Mouse (Mus musculus) liver, adult 2 months (tissue): ENCODE measurements at regions not wholly inside any gene's neighbourhood (a gene's known extent, or its start where the extent isn't known, plus 50 kb on each side); places are given as distances from the start of the nearest gene placed in this dataset.

ENCODE experiments used
- CTCF ChIP-seq: fragments of 200-500 bp; IDR thresholded peaks from 2 replicates; pipeline ENCODE4 v1.5.1; 2011; ENCODE audit warnings: low read depth, low read length, control low read depth
- POLR2A ChIP-seq: fragments of 200-500 bp; IDR thresholded peaks from 2 replicates; pipeline ENCODE4 v1.6.1; 2011; ENCODE audit warnings: low read length, control low read depth; ENCODE audit not compliant: insufficient read depth; ENCODE audit errors: extremely low read depth

DNA sequence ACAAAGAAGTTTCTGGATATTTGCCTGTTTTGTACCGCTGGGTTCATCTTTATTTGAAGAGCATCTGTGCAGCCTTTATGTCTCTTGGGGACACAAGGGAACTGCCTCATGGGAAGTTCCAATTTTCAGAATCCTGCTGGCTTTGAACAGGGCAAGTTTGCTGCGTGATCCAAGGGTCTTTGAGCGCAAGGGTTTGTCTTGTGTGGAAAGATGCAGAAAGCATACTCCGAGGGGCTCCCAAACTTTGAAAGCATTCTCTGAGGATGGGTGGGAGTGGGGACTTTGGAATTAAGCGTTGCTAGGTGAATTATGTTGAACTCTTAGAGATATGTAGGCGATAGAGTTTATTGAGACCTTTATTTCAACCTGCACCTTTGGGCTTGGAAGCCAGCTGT is 279.9 kb upstream of the Robo1 start:
- TF ChIP-seq CTCF (no peak), POLR2A (no peak)
